Comparison of ENCODE assay signal across 10 mouse cellular contexts in the genomic region with DNA sequence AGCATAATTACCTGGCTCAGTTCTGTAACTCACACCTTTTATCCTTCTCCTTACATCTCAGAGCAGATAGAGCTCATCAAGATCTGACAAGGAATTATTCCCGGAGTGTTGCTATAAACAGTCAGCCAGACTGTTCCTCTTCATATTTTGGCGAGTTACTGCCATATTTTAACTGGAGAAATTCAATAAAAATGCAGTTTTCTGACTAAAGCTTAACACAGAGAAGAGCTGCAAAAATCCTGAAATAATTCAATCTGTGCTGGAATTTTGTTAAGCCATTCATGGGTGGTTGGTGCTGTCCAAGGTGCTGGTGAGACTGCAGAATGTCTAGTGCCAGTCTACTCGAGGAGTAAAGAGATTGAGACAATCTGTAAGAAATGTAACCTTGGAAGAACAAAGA.
DNase-seq lines count a peak whose midpoint lies in the region; ATAC-seq and TF ChIP-seq lines count a peak whose summit lies in the region.
"Had no signal": no experiment of that assay in that cellular context is flagged by ENCODE, and none has a peak within 500 bp of the region (broad histone marks: within the 10 kb centered on the region; RNA-seq: fewer than 3 reads in every experiment).

No protein-coding gene starts in this region.

- no peaks in the 10 kb centered on the region for H3K4me1 ChIP-seq in kidney, embryonic 15.5 days
- no peaks in the 10 kb centered on the region for H3K4me1 ChIP-seq in ES-E14 (ENCODE audit: control insufficient read depth in 2 of 2, insufficient read depth in 2 of 2, low read length in 2 of 2, poor library complexity in 1 of 2)
- H3K4me1 ChIP-seq in midbrain, embryonic 16.5 days (ENCODE audit: control insufficient read depth, insufficient read depth, low read length) = no peaks in the 10 kb centered on the region
- H3K4me1 ChIP-seq: limb, embryonic 12.5 days had no signal

- H3K36me3 ChIP-seq in kidney, embryonic 15.5 days = no peaks in the 10 kb centered on the region
- H3K36me3 ChIP-seq in ES-E14 (ENCODE audit: control insufficient read depth, insufficient read depth, low read length, poor library complexity, severe bottlenecking) = no peaks in the 10 kb centered on the region
- H3K36me3 ChIP-seq in midbrain, embryonic 16.5 days (ENCODE audit: control insufficient read depth, insufficient read depth, low read length) = no peaks in the 10 kb centered on the region
- H3K36me3 ChIP-seq: limb, embryonic 12.5 days had no signal

- no peak overlapping the region for H3K27ac ChIP-seq in kidney, embryonic 15.5 days
- H3K27ac ChIP-seq in ES-E14 (ENCODE audit: insufficient read depth, low read depth, low read length, poor library complexity, severe bottlenecking) = no peak overlapping the region
- no peak overlapping the region for H3K27ac ChIP-seq in midbrain, embryonic 16.5 days (ENCODE audit: low read length)
- H3K27ac ChIP-seq: limb, embryonic 12.5 days had no signal

- H3K4me3 ChIP-seq in kidney, embryonic 15.5 days (replicated peaks) = no peak overlapping the region
- H3K4me3 ChIP-seq in ES-E14 (ENCODE audit: insufficient read depth in 1 of 2, low read depth in 1 of 2, low read length in 2 of 2, poor library complexity in 1 of 2, severe bottlenecking in 1 of 2) = no peak overlapping the region
- H3K4me3 ChIP-seq in midbrain, embryonic 16.5 days (ENCODE audit: low read depth, low read length) = no peak overlapping the region
- H3K4me3 ChIP-seq: limb, embryonic 12.5 days had no signal

- in situ Hi-C loops in ES-E14 (cut with MboI; ENCODE audit: low sequenced_read_pairs in 2 of 2, unreplicated experiment in 2 of 2) = no loop called here

- no peak for ATAC-seq in kidney, embryonic 15.5 days (replicated peaks; ENCODE audit: low FRiP score)
- ATAC-seq in monocyte, adult 5-6 weeks (replicated peaks; ENCODE audit: insufficient number of reproducible peaks, low FRiP score, low TSS enrichment, poor library complexity, severe bottlenecking) = no peak
- no peak for ATAC-seq in midbrain, embryonic 16.5 days
- no peak for ATAC-seq in cerebellum, adult (ENCODE audit: insufficient number of reproducible peaks, low FRiP score, low TSS enrichment)
- ATAC-seq: activated CD4-positive, CD25-positive, alpha-beta regulatory T cell, adult 4 months had no signal

- H3K9ac ChIP-seq in kidney, embryonic 15.5 days = no peak overlapping the region
- no peak overlapping the region for H3K9ac ChIP-seq in ES-E14 (ENCODE audit: insufficient read depth, low read depth, low read length, poor library complexity, severe bottlenecking)
- no peak overlapping the region for H3K9ac ChIP-seq in midbrain, embryonic 16.5 days (ENCODE audit: low read depth, low read length)
- H3K9ac ChIP-seq: limb, embryonic 12.5 days had no signal

- no peaks in the 10 kb centered on the region for H3K27me3 ChIP-seq in kidney, embryonic 15.5 days
- no peaks in the 10 kb centered on the region for H3K27me3 ChIP-seq in midbrain, embryonic 16.5 days (ENCODE audit: control insufficient read depth, insufficient read depth, low read depth, low read length)
- H3K27me3 ChIP-seq: limb, embryonic 12.5 days had no signal

- H3K9me3 ChIP-seq in kidney, embryonic 15.5 days (replicated peaks) = no peaks in the 10 kb centered on the region
- no peaks in the 10 kb centered on the region for H3K9me3 ChIP-seq in ES-E14 (ENCODE audit: control insufficient read depth, insufficient read depth, low read depth, low read length)
- H3K9me3 ChIP-seq in midbrain, embryonic 16.5 days (replicated peaks; ENCODE audit: control insufficient read depth, low read length, poor library complexity, severe bottlenecking) = no peaks in the 10 kb centered on the region
- H3K9me3 ChIP-seq: limb, embryonic 12.5 days had no signal

- 42% methylated on average over 3 of the region's 3 CpGs for WGBS in kidney, embryonic 15.5 days
- WGBS in midbrain, embryonic 16.5 days = 51% methylated on average over 3 of the region's 3 CpGs

- H3K4me2 ChIP-seq in kidney, embryonic 15.5 days = no peak overlapping the region
- no peak overlapping the region for H3K4me2 ChIP-seq in midbrain, embryonic 16.5 days (ENCODE audit: low read length)
- H3K4me2 ChIP-seq: limb, embryonic 12.5 days had no signal

- peak; percentile 12 for DNase-seq in kidney, adult 9 months
- DNase-seq in ES-E14 (ENCODE audit: low read depth, low spot score) = peak; percentile 17
- DNase-seq in adrenal gland, postnatal 14 days = peak; percentile 54
- peak; percentile 36 to 58 for DNase-seq in kidney, postnatal 25 days

TF ChIP-seq in ES-E14, 5 proteins besides CTCF, POLR2A, EP300 and RAD21:
- TF ChIP-seq ZNF384 (IDR thresholded peaks at IDR 0.05; ENCODE audit: low read depth, low read length) (no peak), HCFC1 (IDR thresholded peaks at IDR 0.05; ENCODE audit: borderline replicate concordance, insufficient read depth, low read length) (no peak), MAFK (IDR thresholded peaks at IDR 0.05; ENCODE audit: insufficient read depth, low read depth, low read length) (0 out of 2 replicates have a peak, but pooled peaks have one; percentile 14), CHD2 (IDR thresholded peaks at IDR 0.05; ENCODE audit: low read depth, low read length) (no peak), ZC3H11A (IDR thresholded peaks at IDR 0.05; ENCODE audit: borderline replicate concordance, low read depth, low read length) (no peak)
